Mouse (Mus musculus) frontal cortex, adult 2 months (tissue): ENCODE measurements around the gene Gm43064. TPM values are rescaled to one million over a fixed set of nuclear protein-coding genes. Genes with fewer than 3 reads are reported as not detected.

Source experiments
- DNase-seq, 2 experiments: peaks; one replicate each; pipeline ENCODE4 v3.0.0; 2022; ENCODE audit warnings: low spot score in 1 of 2; ENCODE audit errors: extremely low spot score in 1 of 2
- polyA plus RNA-seq: library from polyadenylated mRNA; depleted of rRNA; stranded (reverse); fragments of >200 nt; gene quantifications from 2 replicates; pipeline ENCODE4 v1.2.3, GENCODE M21; 2012; rRNA removed

Gene Gm43064
- polyA plus RNA-seq, 1 experiment: 0.20 TPM

- DNase-seq: peak in 1 of 2 experiments; percentile 63
Observed at GRCm38 (mm10) chr3:103852565-103853299, 43.4 kb downstream of the Gm43064 start.

- DNase-seq: no peak
Observed at GRCm38 (mm10) chr3:103853804-103854203, 44.4 kb downstream of the Gm43064 start.

- no peak for DNase-seq
Observed at GRCm38 (mm10) chr3:103857036-103857805, 47.8 kb downstream of the Gm43064 start.

GRCm38 (mm10) chr3:103857977-103858563, 48.7 kb downstream of the Gm43064 start:
- DNase-seq: no peak

- DNase-seq: no peak
Observed at GRCm38 (mm10) chr3:103858881-103859801, 49.8 kb downstream of the Gm43064 start, which contains the start of gene Ptpn22. Gene Ptpn22, plus strand, starts transcription at chr3:103859795.

GRCm38 (mm10) chr3:103859851-103860391, 50.5 kb downstream of the Gm43064 start:
- no peak for DNase-seq

GRCm38 (mm10) chr3:103862721-103863220, 53.4 kb downstream of the Gm43064 start:
- DNase-seq: no peak

- no peak for DNase-seq
Observed at GRCm38 (mm10) chr3:103864200-103864599, 54.8 kb downstream of the Gm43064 start.

- no peak for DNase-seq
Observed at GRCm38 (mm10) chr3:103867424-103867971, 58.1 kb downstream of the Gm43064 start.

- DNase-seq: no peak
Observed at GRCm38 (mm10) chr3:103868008-103868407, 58.6 kb downstream of the Gm43064 start.

- DNase-seq: no peak
Observed at GRCm38 (mm10) chr3:103872663-103873098, 63.3 kb downstream of the Gm43064 start.

GRCm38 (mm10) chr3:103874329-103874728, 65.0 kb downstream of the Gm43064 start:
- DNase-seq: no peak

- DNase-seq: peak in 1 of 2 experiments; percentile 10
Observed at GRCm38 (mm10) chr3:103885946-103886345, 76.6 kb downstream of the Gm43064 start.

GRCm38 (mm10) chr3:103887581-103887980, 78.2 kb downstream of the Gm43064 start:
- DNase-seq: peak in 1 of 2 experiments; percentile 79

Other genes starting within 250 kb of the Gm43064 start
- 61.9 and 68.6 TPM in 2 replicates for gene Syt6, start 234.3 kb upstream of the Gm43064 start, polyA plus RNA-seq
- gene Atg4a-ps, start 163.5 kb upstream of the Gm43064 start, polyA plus RNA-seq: 0.06 and 0.12 TPM in 2 replicates
- 11.0 and 14.8 TPM in 2 replicates for gene Olfml3, start 71.6 kb upstream of the Gm43064 start, polyA plus RNA-seq
- not detected in 2 replicates for gene Gm10964, start 70.2 kb upstream of the Gm43064 start, polyA plus RNA-seq
- 43.6 and 48.6 TPM in 2 replicates for gene Hipk1, start 18.0 kb upstream of the Gm43064 start, polyA plus RNA-seq
- 5.0 and 6.3 TPM in 2 replicates for gene Dclre1b, start 129 bp upstream of the Gm43064 start, polyA plus RNA-seq
- gene Ap4b1, start 53 bp upstream of the Gm43064 start, polyA plus RNA-seq: 14.7 and 15.7 TPM in 2 replicates
- 2.6 and 2.8 TPM in 2 replicates for gene Bcl2l15, start 23.0 kb downstream of the Gm43064 start, polyA plus RNA-seq
- gene Ptpn22, start 50.2 kb downstream of the Gm43064 start, polyA plus RNA-seq: 0.92 and 1.1 TPM in 2 replicates
- gene Rsbn1, start 104.5 kb downstream of the Gm43064 start, polyA plus RNA-seq: 12.8 and 12.9 TPM in 2 replicates
- gene Phtf1, start 158.5 kb downstream of the Gm43064 start, polyA plus RNA-seq: 26.4 and 26.8 TPM in 2 replicates